Mouse (Mus musculus): ENCODE measurements around the gene Myo18a. TPM values are rescaled to one million over a fixed set of nuclear protein-coding genes. Genes with fewer than 3 reads are reported as not detected.

The Myo18a gene
- polyA plus RNA-seq, 1 experiment from 2014 or later, result 25.4 TPM

- no peak overlapping the region for H3K4me3 ChIP-seq (ENCODE audit: low read depth, low read length)
- H3K27me3 ChIP-seq (replicated peaks; ENCODE audit: control insufficient read depth, insufficient read depth, low read length), result no peaks in the 10 kb centered on the region
- WGBS, result 76% methylated on average over 7 of the region's 7 CpGs
- H3K36me3 ChIP-seq (ENCODE audit: control insufficient read depth, insufficient read depth), result peaks cover 56% of the 10 kb centered on the region
- no peak overlapping the region for H3K4me2 ChIP-seq (replicated peaks; ENCODE audit: low read depth)
- no peaks in the 10 kb centered on the region for H3K4me1 ChIP-seq (replicated peaks; ENCODE audit: control insufficient read depth, insufficient read depth, low read length)
- no peak overlapping the region for H3K27ac ChIP-seq (ENCODE audit: low read depth, low read length)
- no peaks in the 10 kb centered on the region for H3K9me3 ChIP-seq (ENCODE audit: control insufficient read depth)
- no peak overlapping the region for H3K9ac ChIP-seq (ENCODE audit: low read depth, low read length)
- no peak for ATAC-seq
- no peak for TF ChIP-seq CTCF (IDR thresholded peaks at IDR 0.05; ENCODE audit: low read depth)
These were observed 99.8 kb downstream of the Myo18a start for GRCm38 (mm10) chr11:77862887-77863286.

DNA sequence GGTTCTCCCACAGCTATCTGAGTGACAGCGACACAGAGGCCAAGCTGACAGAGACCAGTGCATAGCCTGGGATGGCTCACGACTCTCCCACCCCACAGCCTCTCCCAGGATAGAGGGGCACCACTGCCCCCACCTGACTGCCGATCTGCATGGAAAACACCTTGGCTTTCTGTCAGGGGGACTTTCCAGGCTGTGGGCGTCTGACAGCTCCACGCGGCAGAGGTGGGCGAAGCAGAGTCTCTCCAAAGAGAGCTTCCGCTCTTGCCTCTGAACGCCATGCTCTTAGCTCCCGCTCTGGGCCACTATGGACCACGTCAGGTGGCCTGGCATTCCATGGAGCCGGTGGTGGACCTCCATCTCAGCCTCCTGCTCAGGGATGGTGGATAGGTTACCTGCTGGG is 101.7 kb downstream of the Myo18a start:
- no peak overlapping the region for H3K4me2 ChIP-seq (replicated peaks; ENCODE audit: low read depth)
- H3K4me1 ChIP-seq (replicated peaks; ENCODE audit: control insufficient read depth, insufficient read depth, low read length), result no peaks in the 10 kb centered on the region
- no peaks in the 10 kb centered on the region for H3K9me3 ChIP-seq (ENCODE audit: control insufficient read depth)
- no peak for ATAC-seq
- no peaks in the 10 kb centered on the region for H3K27me3 ChIP-seq (replicated peaks; ENCODE audit: control insufficient read depth, insufficient read depth, low read length)
- H3K9ac ChIP-seq (ENCODE audit: low read depth, low read length), result no peak overlapping the region
- no peak for TF ChIP-seq CTCF (IDR thresholded peaks at IDR 0.05; ENCODE audit: low read depth)
- no peak overlapping the region for H3K27ac ChIP-seq (ENCODE audit: low read depth, low read length)
- H3K4me3 ChIP-seq (ENCODE audit: low read depth, low read length), result no peak overlapping the region
- 76% methylated on average over 12 of the region's 12 CpGs for WGBS
- peaks cover 39% of the 10 kb centered on the region for H3K36me3 ChIP-seq (ENCODE audit: control insufficient read depth, insufficient read depth)

GRCm38 (mm10) chr11:77867419-77868083 is 104.5 kb downstream of the Myo18a start:
- WGBS, result 34% methylated on average over 12 of the region's 12 CpGs
- no peaks in the 10 kb centered on the region for H3K9me3 ChIP-seq (ENCODE audit: control insufficient read depth)
- no peak for ATAC-seq
- TF ChIP-seq CTCF (IDR thresholded peaks at IDR 0.05; ENCODE audit: low read depth), result no peak
- H3K4me3 ChIP-seq (ENCODE audit: low read depth, low read length), result no peak overlapping the region
- no peaks in the 10 kb centered on the region for H3K27me3 ChIP-seq (replicated peaks; ENCODE audit: control insufficient read depth, insufficient read depth, low read length)
- H3K4me2 ChIP-seq (replicated peaks; ENCODE audit: low read depth), result no peak overlapping the region
- H3K36me3 ChIP-seq (ENCODE audit: control insufficient read depth, insufficient read depth), result peaks cover 24% of the 10 kb centered on the region
- no peak overlapping the region for H3K27ac ChIP-seq (ENCODE audit: low read depth, low read length)
- H3K4me1 ChIP-seq (replicated peaks; ENCODE audit: control insufficient read depth, insufficient read depth, low read length), result no peaks in the 10 kb centered on the region
- H3K9ac ChIP-seq (ENCODE audit: low read depth, low read length), result no peak overlapping the region

DNA sequence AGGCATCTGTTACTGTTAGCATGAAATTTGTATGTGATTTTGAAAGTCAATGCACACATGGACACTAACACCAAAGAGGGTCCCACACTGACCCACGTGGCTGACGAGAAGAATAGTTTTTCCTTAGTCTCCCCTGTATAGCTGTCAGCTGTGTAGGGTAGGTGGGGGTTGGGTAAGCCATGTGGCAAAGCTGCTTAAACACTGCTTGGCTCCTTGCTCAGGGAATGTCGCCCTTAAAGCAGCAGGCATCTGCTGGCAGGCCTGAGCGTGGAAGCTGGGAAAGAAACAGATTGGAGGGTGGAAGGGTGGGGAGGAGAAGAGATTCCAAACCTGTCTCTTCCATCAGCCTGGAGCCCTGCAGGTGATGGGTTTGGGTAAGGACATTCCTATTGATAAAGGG is 108.4 kb downstream of the Myo18a start:
- Histone ChIP-seq H3K4me1 (replicated peaks; ENCODE audit: control insufficient read depth, insufficient read depth, low read length) (no peaks in the 10 kb centered on the region), H3K4me2 (replicated peaks; ENCODE audit: low read depth) (no peak overlapping the region), H3K36me3 (ENCODE audit: control insufficient read depth, insufficient read depth) (0 out of 2 replicates have a peak, but pooled peaks cover 4% of the 10 kb centered on the region), H3K27ac (ENCODE audit: low read depth, low read length) (no peak overlapping the region), H3K9ac (ENCODE audit: low read depth, low read length) (no peak overlapping the region), H3K4me3 (ENCODE audit: low read depth, low read length) (no peak overlapping the region), H3K9me3 (ENCODE audit: control insufficient read depth) (no peaks in the 10 kb centered on the region), H3K27me3 (replicated peaks; ENCODE audit: control insufficient read depth, insufficient read depth, low read length) (no peaks in the 10 kb centered on the region)
- no peak for TF ChIP-seq CTCF (IDR thresholded peaks at IDR 0.05; ENCODE audit: low read depth)
- ATAC-seq, result no peak
- WGBS, result 50% methylated on average over 4 of the region's 4 CpGs

DNA sequence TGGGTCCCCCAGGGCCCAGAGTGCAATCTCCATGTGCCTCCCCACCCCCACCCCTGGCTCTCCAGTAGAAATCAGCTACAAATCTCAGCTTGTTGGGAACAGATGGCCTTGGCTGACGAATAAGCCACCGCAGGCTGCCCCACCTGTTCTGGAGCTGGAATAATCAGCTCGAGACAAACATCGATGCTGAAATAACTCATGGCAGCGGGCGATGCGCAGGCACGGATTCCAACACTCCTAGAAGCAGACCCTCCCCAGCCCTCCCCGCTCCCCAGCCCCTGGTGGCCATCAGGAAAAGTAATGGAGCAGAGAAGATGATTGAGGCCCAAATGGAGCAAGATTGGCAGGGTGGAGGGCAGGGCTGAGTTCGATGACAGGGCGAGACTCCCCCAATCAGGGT is 109.2 kb downstream of the Myo18a start:
- WGBS, result 4% methylated on average over 11 of the region's 11 CpGs
- no peaks in the 10 kb centered on the region for H3K4me1 ChIP-seq (replicated peaks; ENCODE audit: control insufficient read depth, insufficient read depth, low read length)
- no peaks in the 10 kb centered on the region for H3K36me3 ChIP-seq (ENCODE audit: control insufficient read depth, insufficient read depth)
- no peaks in the 10 kb centered on the region for H3K9me3 ChIP-seq (ENCODE audit: control insufficient read depth)
- H3K4me3 ChIP-seq (ENCODE audit: low read depth, low read length), result no peak overlapping the region
- no peak overlapping the region for H3K9ac ChIP-seq (ENCODE audit: low read depth, low read length)
- H3K27ac ChIP-seq (ENCODE audit: low read depth, low read length), result no peak overlapping the region
- ATAC-seq, result no peak
- 0 out of 2 replicates have a peak, but pooled peaks have one; percentile 14 for TF ChIP-seq CTCF (IDR thresholded peaks at IDR 0.05; ENCODE audit: low read depth)
- no peaks in the 10 kb centered on the region for H3K27me3 ChIP-seq (replicated peaks; ENCODE audit: control insufficient read depth, insufficient read depth, low read length)
- H3K4me2 ChIP-seq (replicated peaks; ENCODE audit: low read depth), result no peak overlapping the region

DNA sequence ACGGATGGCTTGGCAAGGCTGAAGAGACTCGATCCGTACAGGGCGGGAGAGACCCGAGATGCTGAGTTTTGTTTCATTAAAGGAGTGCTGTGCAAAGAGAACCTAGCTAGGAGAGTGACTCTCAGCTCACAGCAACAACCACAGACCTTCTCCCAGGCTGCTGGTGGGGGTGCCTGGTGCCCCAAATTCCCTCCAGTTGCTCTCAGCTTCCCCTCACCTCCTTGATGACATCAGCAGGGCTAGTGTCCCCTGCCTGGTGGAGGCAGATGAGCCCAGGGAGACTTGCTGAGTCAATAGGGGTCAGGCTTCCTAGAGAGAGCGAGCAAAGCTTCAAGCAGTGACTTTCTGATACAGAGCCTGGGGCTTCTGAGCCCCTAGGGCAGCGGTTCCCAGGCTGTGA is 109.6 kb downstream of the Myo18a start:
- H3K9me3 ChIP-seq (ENCODE audit: control insufficient read depth), result no peaks in the 10 kb centered on the region
- no peak overlapping the region for H3K27ac ChIP-seq (ENCODE audit: low read depth, low read length)
- H3K36me3 ChIP-seq (ENCODE audit: control insufficient read depth, insufficient read depth), result no peaks in the 10 kb centered on the region
- no peak for TF ChIP-seq CTCF (IDR thresholded peaks at IDR 0.05; ENCODE audit: low read depth)
- no peaks in the 10 kb centered on the region for H3K4me1 ChIP-seq (replicated peaks; ENCODE audit: control insufficient read depth, insufficient read depth, low read length)
- no peak overlapping the region for H3K4me2 ChIP-seq (replicated peaks; ENCODE audit: low read depth)
- no peak overlapping the region for H3K4me3 ChIP-seq (ENCODE audit: low read depth, low read length)
- ATAC-seq, result no peak
- H3K27me3 ChIP-seq (replicated peaks; ENCODE audit: control insufficient read depth, insufficient read depth, low read length), result no peaks in the 10 kb centered on the region
- H3K9ac ChIP-seq (ENCODE audit: low read depth, low read length), result no peak overlapping the region
- WGBS, result 14% methylated on average over 7 of the region's 7 CpGs
